Mouse (Mus musculus): ENCODE measurements around the gene Prcd. TPM values are rescaled to one million over a fixed set of nuclear protein-coding genes. Genes with fewer than 3 reads are reported as not detected.

The Prcd gene
- polyA plus RNA-seq, 1 experiment: 14.2 TPM

- Histone ChIP-seq H3K4me1 (ENCODE audit: control insufficient read depth, insufficient read depth, low read length) (peaks cover 29% of the 10 kb centered on the region), H3K27me3 (ENCODE audit: control insufficient read depth, insufficient read depth, low read length) (no peaks in the 10 kb centered on the region), H3K27ac (ENCODE audit: insufficient read depth, low read length) (no peak overlapping the region), H3K4me3 (replicated peaks; ENCODE audit: insufficient read depth, low read depth, low read length) (no peak overlapping the region)
- DNase-seq: no peak
- TF ChIP-seq POLR2A (IDR thresholded peaks at IDR 0.05; ENCODE audit: borderline replicate concordance, insufficient read depth, low read length): no peak
- 62% methylated on average over 11 of the region's 11 CpGs for WGBS
Observed at GRCm38 (mm10) chr11:116647340-116647991, 5.9 kb upstream of the Prcd start.

GRCm38 (mm10) chr11:116648213-116648921 is 5.0 kb upstream of the Prcd start:
- H3K4me3 ChIP-seq (replicated peaks; ENCODE audit: insufficient read depth, low read depth, low read length): no peak overlapping the region
- DNase-seq: no peak
- WGBS: 75% methylated on average over 18 of the region's 18 CpGs
- H3K27ac ChIP-seq (ENCODE audit: insufficient read depth, low read length): no peak overlapping the region
- H3K27me3 ChIP-seq (ENCODE audit: control insufficient read depth, insufficient read depth, low read length): no peaks in the 10 kb centered on the region
- peaks cover 31% of the 10 kb centered on the region for H3K4me1 ChIP-seq (ENCODE audit: control insufficient read depth, insufficient read depth, low read length)
- TF ChIP-seq POLR2A (IDR thresholded peaks at IDR 0.05; ENCODE audit: borderline replicate concordance, insufficient read depth, low read length): no peak
- no peak for TF ChIP-seq CTCF (IDR thresholded peaks at IDR 0.05; ENCODE audit: borderline replicate concordance, insufficient read depth, low read depth, low read length)

- H3K27ac ChIP-seq (ENCODE audit: insufficient read depth, low read length): no peak overlapping the region
- no peak overlapping the region for H3K4me3 ChIP-seq (replicated peaks; ENCODE audit: insufficient read depth, low read depth, low read length)
- H3K4me1 ChIP-seq (ENCODE audit: control insufficient read depth, insufficient read depth, low read length): peaks cover 26% of the 10 kb centered on the region
- H3K27me3 ChIP-seq (ENCODE audit: control insufficient read depth, insufficient read depth, low read length): no peaks in the 10 kb centered on the region
- 68% methylated on average over 10 of the region's 10 CpGs for WGBS
- TF ChIP-seq POLR2A (IDR thresholded peaks at IDR 0.05; ENCODE audit: borderline replicate concordance, insufficient read depth, low read length) (no peak), CTCF (IDR thresholded peaks at IDR 0.05; ENCODE audit: borderline replicate concordance, insufficient read depth, low read depth, low read length) (no peak)
- peak in 1 of 2 experiments; percentile 11 for DNase-seq
Observed at GRCm38 (mm10) chr11:116648976-116649375, 4.4 kb upstream of the Prcd start.

- TF ChIP-seq POLR2A (IDR thresholded peaks at IDR 0.05; ENCODE audit: borderline replicate concordance, insufficient read depth, low read length) (no peak), CTCF (IDR thresholded peaks at IDR 0.05; ENCODE audit: borderline replicate concordance, insufficient read depth, low read depth, low read length) (no peak)
- WGBS: 87% methylated on average over 13 of the region's 13 CpGs
Observed at GRCm38 (mm10) chr11:116649711-116650337, 3.5 kb upstream of the Prcd start.

GRCm38 (mm10) chr11:116650811-116651210 is 2.5 kb upstream of the Prcd start:
- H3K27ac ChIP-seq (ENCODE audit: insufficient read depth, low read length): no peak overlapping the region
- H3K4me3 ChIP-seq (replicated peaks; ENCODE audit: insufficient read depth, low read depth, low read length): no peak overlapping the region
- no peaks in the 10 kb centered on the region for H3K27me3 ChIP-seq (ENCODE audit: control insufficient read depth, insufficient read depth, low read length)
- no peak for TF ChIP-seq CTCF (IDR thresholded peaks at IDR 0.05; ENCODE audit: borderline replicate concordance, insufficient read depth, low read depth, low read length)
- TF ChIP-seq POLR2A (IDR thresholded peaks at IDR 0.05; ENCODE audit: borderline replicate concordance, insufficient read depth, low read length): no peak
- WGBS: 72% methylated on average over 8 of the region's 8 CpGs
- H3K4me1 ChIP-seq (ENCODE audit: control insufficient read depth, insufficient read depth, low read length): peaks cover 30% of the 10 kb centered on the region
- no peak for DNase-seq

More at GRCm38 (mm10) chr11:116649711-116650337, 3.5 kb upstream of the Prcd start:
- no peak for DNase-seq
- no peaks in the 10 kb centered on the region for H3K27me3 ChIP-seq (ENCODE audit: control insufficient read depth, insufficient read depth, low read length)
- H3K4me1 ChIP-seq (ENCODE audit: control insufficient read depth, insufficient read depth, low read length): peaks cover 26% of the 10 kb centered on the region
- H3K4me3 ChIP-seq (replicated peaks; ENCODE audit: insufficient read depth, low read depth, low read length): no peak overlapping the region
- H3K27ac ChIP-seq (ENCODE audit: insufficient read depth, low read length): no peak overlapping the region

- no peak overlapping the region for H3K4me3 ChIP-seq (replicated peaks; ENCODE audit: insufficient read depth, low read depth, low read length)
- H3K4me1 ChIP-seq (ENCODE audit: control insufficient read depth, insufficient read depth, low read length): peaks cover 35% of the 10 kb centered on the region
- 64% methylated on average over 8 of the region's 8 CpGs for WGBS
- no peak overlapping the region for H3K27ac ChIP-seq (ENCODE audit: insufficient read depth, low read length)
- DNase-seq: no peak
- TF ChIP-seq POLR2A (IDR thresholded peaks at IDR 0.05; ENCODE audit: borderline replicate concordance, insufficient read depth, low read length) (no peak), CTCF (IDR thresholded peaks at IDR 0.05; ENCODE audit: borderline replicate concordance, insufficient read depth, low read depth, low read length) (no peak)
- H3K27me3 ChIP-seq (ENCODE audit: control insufficient read depth, insufficient read depth, low read length): no peaks in the 10 kb centered on the region
Observed at GRCm38 (mm10) chr11:116651339-116651738, 2.0 kb upstream of the Prcd start.

- TF ChIP-seq CTCF (IDR thresholded peaks at IDR 0.05; ENCODE audit: borderline replicate concordance, insufficient read depth, low read depth, low read length) (no peak), POLR2A (IDR thresholded peaks at IDR 0.05; ENCODE audit: borderline replicate concordance, insufficient read depth, low read length) (no peak)
- 59% methylated on average over 25 of the region's 25 CpGs for WGBS
- H3K27me3 ChIP-seq (ENCODE audit: control insufficient read depth, insufficient read depth, low read length): no peaks in the 10 kb centered on the region
- peak overlapping the region; percentile 75 for H3K4me3 ChIP-seq (replicated peaks; ENCODE audit: insufficient read depth, low read depth, low read length)
- DNase-seq: no peak
- peaks cover 42% of the 10 kb centered on the region for H3K4me1 ChIP-seq (ENCODE audit: control insufficient read depth, insufficient read depth, low read length)
- no peak overlapping the region; the same call in 1 of the 2 replicates for H3K27ac ChIP-seq (ENCODE audit: insufficient read depth, low read length)
Observed at GRCm38 (mm10) chr11:116652330-116653098, 820 bp upstream of the Prcd start.
